Mouse (Mus musculus): ENCODE results near the gene Axl. TPM values are rescaled to one million over a fixed set of nuclear protein-coding genes. Genes with fewer than 3 reads are reported as not detected.

Axl gene
- polyA plus RNA-seq, 1 experiment, result 232 TPM

GRCm38 (mm10) chr7:25815571-25815970, 27.1 kb upstream of the Axl start:
- no peak overlapping the region for H3K27ac ChIP-seq (ENCODE audit: insufficient read depth, low read length)
- peaks cover 3% of the 10 kb centered on the region; the same call in 1 of the 2 replicates for H3K4me1 ChIP-seq (ENCODE audit: control insufficient read depth, insufficient read depth, low read length)
- no peak for TF ChIP-seq POLR2A (IDR thresholded peaks at IDR 0.05; ENCODE audit: low read depth, low read length)
- TF ChIP-seq CTCF (IDR thresholded peaks at IDR 0.05; ENCODE audit: borderline replicate concordance, insufficient read depth, low read length), result no peak
- H3K4me3 ChIP-seq (ENCODE audit: insufficient read depth, low read length), result no peak overlapping the region

GRCm38 (mm10) chr7:25814711-25815110, 26.2 kb upstream of the Axl start:
- Histone ChIP-seq H3K27ac (ENCODE audit: insufficient read depth, low read length) (no peak overlapping the region), H3K4me3 (ENCODE audit: insufficient read depth, low read length) (no peak overlapping the region), H3K4me1 (ENCODE audit: control insufficient read depth, insufficient read depth, low read length) (peaks cover 3% of the 10 kb centered on the region; the same call in 1 of the 2 replicates)
- TF ChIP-seq CTCF (IDR thresholded peaks at IDR 0.05; ENCODE audit: borderline replicate concordance, insufficient read depth, low read length) (no peak), POLR2A (IDR thresholded peaks at IDR 0.05; ENCODE audit: low read depth, low read length) (no peak)

GRCm38 (mm10) chr7:25812195-25812594, 23.7 kb upstream of the Axl start:
- no peak for TF ChIP-seq CTCF (IDR thresholded peaks at IDR 0.05; ENCODE audit: borderline replicate concordance, insufficient read depth, low read length)
- no peak for TF ChIP-seq POLR2A (IDR thresholded peaks at IDR 0.05; ENCODE audit: low read depth, low read length)
- Histone ChIP-seq H3K4me3 (ENCODE audit: insufficient read depth, low read length) (no peak overlapping the region), H3K4me1 (ENCODE audit: control insufficient read depth, insufficient read depth, low read length) (peaks cover 3% of the 10 kb centered on the region; the same call in 1 of the 2 replicates), H3K27ac (ENCODE audit: insufficient read depth, low read length) (no peak overlapping the region)

GRCm38 (mm10) chr7:25811716-25812115, 23.2 kb upstream of the Axl start:
- Histone ChIP-seq H3K4me3 (ENCODE audit: insufficient read depth, low read length) (no peak overlapping the region), H3K27ac (ENCODE audit: insufficient read depth, low read length) (no peak overlapping the region), H3K4me1 (ENCODE audit: control insufficient read depth, insufficient read depth, low read length) (peaks cover 3% of the 10 kb centered on the region; the same call in 1 of the 2 replicates)
- no peak for TF ChIP-seq POLR2A (IDR thresholded peaks at IDR 0.05; ENCODE audit: low read depth, low read length)
- no peak for TF ChIP-seq CTCF (IDR thresholded peaks at IDR 0.05; ENCODE audit: borderline replicate concordance, insufficient read depth, low read length)

GRCm38 (mm10) chr7:25805631-25806343, 17.3 kb upstream of the Axl start:
- Histone ChIP-seq H3K4me3 (ENCODE audit: insufficient read depth, low read length) (no peak overlapping the region), H3K27ac (ENCODE audit: insufficient read depth, low read length) (no peak overlapping the region), H3K4me1 (ENCODE audit: control insufficient read depth, insufficient read depth, low read length) (peaks cover 2% of the 10 kb centered on the region)
- TF ChIP-seq POLR2A (IDR thresholded peaks at IDR 0.05; ENCODE audit: low read depth, low read length) (no peak), CTCF (IDR thresholded peaks at IDR 0.05; ENCODE audit: borderline replicate concordance, insufficient read depth, low read length) (no peak)

- Histone ChIP-seq H3K4me3 (ENCODE audit: insufficient read depth, low read length) (no peak overlapping the region), H3K4me1 (ENCODE audit: control insufficient read depth, insufficient read depth, low read length) (peaks cover 2% of the 10 kb centered on the region), H3K27ac (ENCODE audit: insufficient read depth, low read length) (no peak overlapping the region)
- no peak for TF ChIP-seq POLR2A (IDR thresholded peaks at IDR 0.05; ENCODE audit: low read depth, low read length)
Measured at GRCm38 (mm10) chr7:25804792-25805191, 16.3 kb upstream of the Axl start.

GRCm38 (mm10) chr7:25803460-25803859, 15.0 kb upstream of the Axl start:
- no peak overlapping the region for H3K27ac ChIP-seq (ENCODE audit: insufficient read depth, low read length)
- TF ChIP-seq POLR2A (IDR thresholded peaks at IDR 0.05; ENCODE audit: low read depth, low read length) (no peak), CTCF (IDR thresholded peaks at IDR 0.05; ENCODE audit: borderline replicate concordance, insufficient read depth, low read length) (no peak)
- peaks cover 2% of the 10 kb centered on the region for H3K4me1 ChIP-seq (ENCODE audit: control insufficient read depth, insufficient read depth, low read length)
- H3K4me3 ChIP-seq (ENCODE audit: insufficient read depth, low read length), result no peak overlapping the region

GRCm38 (mm10) chr7:25802241-25803125, 14.0 kb upstream of the Axl start:
- Histone ChIP-seq H3K4me3 (ENCODE audit: insufficient read depth, low read length) (no peak overlapping the region), H3K4me1 (ENCODE audit: control insufficient read depth, insufficient read depth, low read length) (peaks cover 2% of the 10 kb centered on the region), H3K27ac (ENCODE audit: insufficient read depth, low read length) (peak overlapping the region; percentile 68)
- TF ChIP-seq CTCF (IDR thresholded peaks at IDR 0.05; ENCODE audit: borderline replicate concordance, insufficient read depth, low read length), result no peak
- peak; percentile 64 for TF ChIP-seq POLR2A (IDR thresholded peaks at IDR 0.05; ENCODE audit: low read depth, low read length)

- no peak overlapping the region for H3K4me3 ChIP-seq (ENCODE audit: insufficient read depth, low read length)
- peaks cover 2% of the 10 kb centered on the region for H3K4me1 ChIP-seq (ENCODE audit: control insufficient read depth, insufficient read depth, low read length)
- no peak overlapping the region for H3K27ac ChIP-seq (ENCODE audit: insufficient read depth, low read length)
- TF ChIP-seq CTCF (IDR thresholded peaks at IDR 0.05; ENCODE audit: borderline replicate concordance, insufficient read depth, low read length), result no peak
- TF ChIP-seq POLR2A (IDR thresholded peaks at IDR 0.05; ENCODE audit: low read depth, low read length), result no peak
Measured at GRCm38 (mm10) chr7:25801031-25801430, 12.5 kb upstream of the Axl start.

GRCm38 (mm10) chr7:25799369-25799768, 10.9 kb upstream of the Axl start:
- no peak for TF ChIP-seq POLR2A (IDR thresholded peaks at IDR 0.05; ENCODE audit: low read depth, low read length)
- TF ChIP-seq CTCF (IDR thresholded peaks at IDR 0.05; ENCODE audit: borderline replicate concordance, insufficient read depth, low read length), result no peak
- no peak overlapping the region for H3K4me3 ChIP-seq (ENCODE audit: insufficient read depth, low read length)
- H3K4me1 ChIP-seq (ENCODE audit: control insufficient read depth, insufficient read depth, low read length), result peaks cover 2% of the 10 kb centered on the region
- H3K27ac ChIP-seq (ENCODE audit: insufficient read depth, low read length), result no peak overlapping the region

Data from embryonic fibroblast, embryonic 13.5 days (primary cell).